Mouse (Mus musculus) CH12.LX (cell line): ENCODE results near the gene Caln1.
"Not testable (repeated sequence)": the region's sequence is repeated elsewhere in the genome, so short reads cannot be mapped to it uniquely, and the experiment has no call there.

Experiments
- BHLHE40 ChIP-seq: IDR thresholded peaks from 2 replicates; pipeline ENCODE4 v1.6.1; 2011; ENCODE audit warnings: mild to moderate bottlenecking, low read depth, low read length, improper control_type of control experiment
- CTCF ChIP-seq, 2 experiments: IDR thresholded peaks in 1 of 2; conservative IDR thresholded peaks in 1 of 2; 2 replicates each; pipeline ENCODE4 v1.5.1; 2011 to 2012; ENCODE audit warnings: low read depth in 2 of 2, low read length in 2 of 2, improper control_type of control experiment in 1 of 2, inconsistent platforms in 1 of 2, mild to moderate bottlenecking in 1 of 2, moderate library complexity in 1 of 2
- E2F4 ChIP-seq: IDR thresholded peaks from 2 replicates; pipeline ENCODE4 v1.6.1; 2011; ENCODE audit warnings: low read depth, low read length, improper control_type of control experiment; ENCODE audit not compliant: insufficient replicate concordance
- IRF4 ChIP-seq: IDR thresholded peaks from 2 replicates; pipeline ENCODE4 v1.6.1; 2014; ENCODE audit warnings: low read depth, mild to moderate bottlenecking, inconsistent platforms, low read length, improper control_type of control experiment
- MAZ ChIP-seq: IDR thresholded peaks from 2 replicates; pipeline ENCODE4 v1.6.1; 2012; ENCODE audit warnings: low read depth, mild to moderate bottlenecking, inconsistent platforms, low read length, improper control_type of control experiment, moderate library complexity
- POLR2A ChIP-seq: IDR thresholded peaks from 2 replicates; pipeline ENCODE4 v1.6.1; 2011; ENCODE audit warnings: low read depth, mild to moderate bottlenecking, improper control_type of control experiment, low read length
- USF1 ChIP-seq: IDR thresholded peaks from 2 replicates; pipeline ENCODE4 v1.6.1; 2014; ENCODE audit warnings: low read depth, mild to moderate bottlenecking, inconsistent platforms, low read length, improper control_type of control experiment
- USF2 ChIP-seq: conservative IDR thresholded peaks from 2 replicates; pipeline ENCODE4 v1.6.1; 2011; ENCODE audit warnings: low read depth, low read length, improper control_type of control experiment

DNA sequence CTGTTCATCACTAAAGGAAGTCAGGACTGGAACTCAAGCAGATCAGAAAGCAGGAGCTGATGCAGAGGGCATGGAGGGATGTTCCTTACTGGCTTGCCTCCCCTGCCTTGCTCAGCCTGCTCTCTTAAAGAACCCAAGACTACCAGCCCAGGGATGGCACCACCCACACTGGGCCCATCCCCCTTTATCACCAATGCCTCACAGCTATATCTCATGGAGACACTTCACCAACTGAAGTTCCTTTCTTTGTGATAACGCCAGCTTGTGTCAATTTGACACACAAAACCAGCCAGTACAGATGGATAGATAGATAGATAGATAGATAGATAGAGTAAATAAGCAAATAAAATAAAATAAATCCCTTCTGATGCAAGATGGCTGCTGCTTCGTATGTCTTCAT is 276.9 kb downstream of the Caln1 start:
- not testable (repeated sequence) for TF ChIP-seq USF1; POLR2A; MAZ; IRF4; USF2; CTCF (conservative IDR thresholded peaks at IDR 0.05 in 1 of 2, IDR thresholded peaks at IDR 0.05 in 1 of 2; ENCODE audit: low read depth in 2 of 2, low read length in 2 of 2); BHLHE40; E2F4
